Mouse (Mus musculus) stomach, embryonic 16.5 days (tissue): ENCODE measurements around the gene Snrnp25. TPM values are rescaled to one million over a fixed set of nuclear protein-coding genes. Genes with fewer than 3 reads are reported as not detected.

ENCODE experiments used
- ATAC-seq: fragments of 200-750 bp; cut with Nextera tagmentation; 2 replicates; pipeline ENCODE4 v1.8.0; 2017; ENCODE audit warnings: moderate number of reproducible peaks, moderate TSS enrichment; ENCODE audit not compliant: insufficient read depth, low FRiP score
- H3K27ac ChIP-seq: fragments of 300-500 bp; sonication (generic); 2 replicates; pipeline ENCODE4 v1.5.1; 2014; ENCODE audit warnings: low read length
- H3K27me3 ChIP-seq: fragments of 300-500 bp; sonication (generic); 2 replicates; pipeline ENCODE4 v1.6.1; 2014; ENCODE audit warnings: low read length, control low read depth, mixed read lengths; ENCODE audit not compliant: control insufficient read depth, insufficient read depth
- H3K36me3 ChIP-seq: fragments of 300-500 bp; sonication (generic); 2 replicates; pipeline ENCODE4 v1.6.1; 2014; ENCODE audit warnings: low read length; ENCODE audit not compliant: control insufficient read depth, insufficient read depth
- H3K4me1 ChIP-seq: fragments of 300-500 bp; sonication (generic); 2 replicates; pipeline ENCODE4 v1.6.1; 2014; ENCODE audit warnings: low read length, control low read depth, mixed read lengths; ENCODE audit not compliant: control insufficient read depth, insufficient read depth
- H3K4me2 ChIP-seq: fragments of 300-500 bp; sonication (generic); 2 replicates; pipeline ENCODE4 v1.6.1; 2014; ENCODE audit warnings: low read depth, low read length, mixed read lengths
- H3K4me3 ChIP-seq: fragments of 300-500 bp; sonication (generic); replicated peaks from 2 replicates; pipeline ENCODE4 v1.5.1; 2014; ENCODE audit warnings: mild to moderate bottlenecking, low read length
- H3K9ac ChIP-seq: fragments of 300-500 bp; sonication (generic); 2 replicates; pipeline ENCODE4 v1.6.1; 2014; ENCODE audit warnings: low read length
- H3K9me3 ChIP-seq: fragments of 300-500 bp; sonication (generic); replicated peaks from 2 replicates; pipeline ENCODE4 v1.6.1; 2016; ENCODE audit warnings: low read length, control low read depth; ENCODE audit not compliant: control insufficient read depth
- WGBS: fragments of 180-500 bp; shearing (Covaris S2); extraction: QIAGEN DNeasy Blood & Tissue Kit; methylation state at CpG from one replicate; pipeline ENCODE4 v1.1.7; 2014; 5-methylcytosine and 5-hydroxymethylcytosine counted together
- polyA plus RNA-seq: library from polyadenylated mRNA; unstranded; fragments of >200 nt; fragmentation: Nextera tagmentation; extraction: Ambion mirVana; gene quantifications from 2 replicates; pipeline ENCODE4 v1.2.1, GENCODE M21; 2015

Snrnp25 gene
- polyA plus RNA-seq, 1 experiment from 2014 or later, result 44.9 TPM

GRCm38 (mm10) chr11:32234816-32235485 is 29.7 kb downstream of the Snrnp25 start:
- ATAC-seq, result no peak
- no peak overlapping the region for H3K4me3 ChIP-seq
- H3K27ac ChIP-seq, result peak overlapping the region; percentile 79
- WGBS, result 84% methylated on average over 6 of the region's 6 CpGs
- H3K4me1 ChIP-seq, result peaks cover 19% of the 10 kb centered on the region
- H3K9ac ChIP-seq, result peak overlapping the region; percentile 33; the same call in 1 of the 2 replicates
- H3K27me3 ChIP-seq, result no peaks in the 10 kb centered on the region
- no peak overlapping the region for H3K4me2 ChIP-seq
- no peaks in the 10 kb centered on the region for H3K9me3 ChIP-seq
- 0 out of 2 replicates have a peak, but pooled peaks cover 10% of the 10 kb centered on the region for H3K36me3 ChIP-seq

- H3K27ac ChIP-seq, result peak overlapping the region; percentile 79
Measured at GRCm38 (mm10) chr11:32235646-32236045, 30.4 kb downstream of the Snrnp25 start.

GRCm38 (mm10) chr11:32236132-32236531 is 30.9 kb downstream of the Snrnp25 start:
- Histone ChIP-seq H3K4me3 (no peak overlapping the region), H3K36me3 (0 out of 2 replicates have a peak, but pooled peaks cover 17% of the 10 kb centered on the region), H3K9ac (no peak overlapping the region), H3K27me3 (no peaks in the 10 kb centered on the region), H3K4me2 (no peak overlapping the region), H3K9me3 (no peaks in the 10 kb centered on the region), H3K27ac (peak overlapping the region; percentile 36; the same call in 1 of the 2 replicates), H3K4me1 (peaks cover 19% of the 10 kb centered on the region)
- no peak for ATAC-seq
- 63% methylated on average over 2 of the region's 2 CpGs for WGBS

More at GRCm38 (mm10) chr11:32235646-32236045, 30.4 kb downstream of the Snrnp25 start:
- Histone ChIP-seq H3K9me3 (no peaks in the 10 kb centered on the region), H3K4me1 (peaks cover 19% of the 10 kb centered on the region), H3K27me3 (no peaks in the 10 kb centered on the region), H3K4me3 (no peak overlapping the region), H3K9ac (no peak overlapping the region), H3K36me3 (0 out of 2 replicates have a peak, but pooled peaks cover 15% of the 10 kb centered on the region), H3K4me2 (no peak overlapping the region)
- ATAC-seq, result peak; percentile 74
- 28% methylated on average over 3 of the region's 3 CpGs for WGBS

GRCm38 (mm10) chr11:32236712-32237410 is 31.6 kb downstream of the Snrnp25 start:
- Histone ChIP-seq H3K27me3 (no peaks in the 10 kb centered on the region), H3K4me2 (no peak overlapping the region)
- 60% methylated on average over 9 of the region's 9 CpGs for WGBS

GRCm38 (mm10) chr11:32237411-32237795 is 32.2 kb downstream of the Snrnp25 start:
- H3K27me3 ChIP-seq, result no peaks in the 10 kb centered on the region
- no peak overlapping the region for H3K4me3 ChIP-seq
- ATAC-seq, result no peak
- peaks cover 19% of the 10 kb centered on the region for H3K4me1 ChIP-seq
- 0 out of 2 replicates have a peak, but pooled peaks cover 14% of the 10 kb centered on the region for H3K36me3 ChIP-seq
- no peak overlapping the region for H3K27ac ChIP-seq
- H3K9ac ChIP-seq, result no peak overlapping the region
- WGBS, result 92% methylated on average over 3 of the region's 3 CpGs
- H3K4me2 ChIP-seq, result no peak overlapping the region
- no peaks in the 10 kb centered on the region for H3K9me3 ChIP-seq

More at GRCm38 (mm10) chr11:32236712-32237410, 31.6 kb downstream of the Snrnp25 start:
- Histone ChIP-seq H3K27ac (peak overlapping the region; percentile 36; the same call in 1 of the 2 replicates), H3K9ac (no peak overlapping the region), H3K4me3 (no peak overlapping the region), H3K4me1 (peaks cover 19% of the 10 kb centered on the region), H3K36me3 (0 out of 2 replicates have a peak, but pooled peaks cover 14% of the 10 kb centered on the region), H3K9me3 (no peaks in the 10 kb centered on the region)
- no peak for ATAC-seq

GRCm38 (mm10) chr11:32238093-32238860 is 33.1 kb downstream of the Snrnp25 start:
- no peak overlapping the region for H3K4me2 ChIP-seq
- 68% methylated on average over 5 of the region's 5 CpGs for WGBS
- no peak overlapping the region for H3K27ac ChIP-seq
- no peak overlapping the region for H3K9ac ChIP-seq
- H3K9me3 ChIP-seq, result no peaks in the 10 kb centered on the region
- H3K27me3 ChIP-seq, result no peaks in the 10 kb centered on the region
- H3K4me3 ChIP-seq, result no peak overlapping the region
- H3K36me3 ChIP-seq, result 0 out of 2 replicates have a peak, but pooled peaks cover 14% of the 10 kb centered on the region
- ATAC-seq, result 0 out of 2 replicates have a peak, but pooled peaks have one; percentile 42
- H3K4me1 ChIP-seq, result peaks cover 22% of the 10 kb centered on the region

- peaks cover 9% of the 10 kb centered on the region; the same call in 1 of the 2 replicates for H3K4me1 ChIP-seq
- no peak for ATAC-seq
- H3K4me3 ChIP-seq, result no peak overlapping the region
- H3K4me2 ChIP-seq, result no peak overlapping the region
- 0 out of 2 replicates have a peak, but pooled peaks cover 14% of the 10 kb centered on the region for H3K36me3 ChIP-seq
- H3K27me3 ChIP-seq, result no peaks in the 10 kb centered on the region
- H3K9me3 ChIP-seq, result no peaks in the 10 kb centered on the region
- no peak overlapping the region for H3K9ac ChIP-seq
- no peak overlapping the region for H3K27ac ChIP-seq
Measured at GRCm38 (mm10) chr11:32241391-32241790, 36.2 kb downstream of the Snrnp25 start.

- H3K36me3 ChIP-seq, result 0 out of 2 replicates have a peak, but pooled peaks cover 14% of the 10 kb centered on the region
- no peaks in the 10 kb centered on the region for H3K27me3 ChIP-seq
- H3K4me2 ChIP-seq, result no peak overlapping the region
- H3K4me3 ChIP-seq, result no peak overlapping the region
- ATAC-seq, result no peak
- no peaks in the 10 kb centered on the region for H3K9me3 ChIP-seq
- no peak overlapping the region for H3K27ac ChIP-seq
- H3K9ac ChIP-seq, result no peak overlapping the region
- WGBS, result 89% methylated on average over 3 of the region's 3 CpGs
- H3K4me1 ChIP-seq, result peaks cover 8% of the 10 kb centered on the region; the same call in 1 of the 2 replicates
Measured at GRCm38 (mm10) chr11:32242209-32242608, 37.0 kb downstream of the Snrnp25 start.
